Mouse (Mus musculus) cerebellum, adult 18-20 months (tissue): ENCODE data around the gene Trp53bp2.

Source experiments
- DNase-seq, 2 experiments: peaks; one replicate each; pipeline ENCODE4 v3.0.0; 2021

The Trp53bp2 gene

DNA sequence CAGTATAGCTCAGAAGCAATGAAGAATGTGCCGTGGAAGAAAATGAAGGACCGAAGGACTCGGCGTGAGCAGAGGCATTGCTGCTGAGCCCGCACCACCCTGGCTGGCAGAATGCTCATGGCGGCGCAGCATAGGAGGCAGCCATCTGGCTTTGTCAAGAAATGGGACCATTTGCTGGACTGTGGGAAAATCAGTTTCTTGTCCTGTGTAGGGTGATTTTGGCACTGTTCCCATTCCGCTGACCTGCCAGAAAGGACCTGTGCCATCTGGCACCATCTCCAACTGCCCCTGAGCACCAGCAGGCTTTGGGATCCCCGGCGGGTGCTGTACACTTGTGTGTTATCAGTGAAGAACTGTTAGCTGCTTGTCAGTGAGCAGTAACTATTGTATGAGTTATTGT is 52.8 kb downstream of the Trp53bp2 start:
- DNase-seq: peak; percentile 86 to 88

DNA sequence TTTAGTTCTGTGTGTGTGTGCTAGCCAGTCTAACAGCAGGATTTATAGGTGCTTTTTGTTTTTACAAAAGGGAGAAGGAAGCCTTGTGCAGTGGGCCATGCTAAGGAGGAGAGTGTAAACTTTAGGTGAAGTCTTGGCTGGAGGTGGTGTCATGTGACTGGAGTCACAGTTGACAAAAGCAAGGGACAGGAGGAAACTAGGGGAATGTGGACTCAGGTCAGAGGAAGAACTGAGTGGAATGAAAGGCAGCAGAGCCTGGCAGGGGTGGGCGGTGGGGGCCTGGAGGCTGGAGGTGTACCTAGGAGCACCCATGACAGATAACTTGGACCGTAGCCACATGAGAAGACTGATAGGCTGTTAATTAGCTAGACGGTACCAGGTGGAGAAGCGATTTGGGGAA is 56.3 kb downstream of the Trp53bp2 start:
- DNase-seq: no peak

DNA sequence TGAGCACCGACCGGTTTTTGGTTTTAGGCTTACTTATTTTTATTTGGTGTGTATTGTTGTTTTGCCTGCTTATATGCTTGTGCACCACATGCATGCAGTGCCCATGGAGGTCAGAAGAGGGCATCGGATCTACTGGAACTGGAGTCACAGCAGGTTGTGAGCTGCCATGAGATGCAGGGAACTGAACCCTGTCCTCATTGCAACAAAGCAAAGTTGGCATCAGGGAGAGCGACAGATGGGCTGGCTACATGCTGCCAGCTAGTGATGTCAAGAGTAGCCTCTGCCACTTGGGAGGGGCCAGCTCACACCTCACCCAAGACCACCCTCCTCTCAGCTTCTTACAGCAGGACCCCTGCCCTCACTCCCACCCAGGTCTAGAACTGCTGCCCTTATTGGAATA is 57.0 kb downstream of the Trp53bp2 start:
- peak in 1 of 2 experiments; percentile 22 for DNase-seq

DNA sequence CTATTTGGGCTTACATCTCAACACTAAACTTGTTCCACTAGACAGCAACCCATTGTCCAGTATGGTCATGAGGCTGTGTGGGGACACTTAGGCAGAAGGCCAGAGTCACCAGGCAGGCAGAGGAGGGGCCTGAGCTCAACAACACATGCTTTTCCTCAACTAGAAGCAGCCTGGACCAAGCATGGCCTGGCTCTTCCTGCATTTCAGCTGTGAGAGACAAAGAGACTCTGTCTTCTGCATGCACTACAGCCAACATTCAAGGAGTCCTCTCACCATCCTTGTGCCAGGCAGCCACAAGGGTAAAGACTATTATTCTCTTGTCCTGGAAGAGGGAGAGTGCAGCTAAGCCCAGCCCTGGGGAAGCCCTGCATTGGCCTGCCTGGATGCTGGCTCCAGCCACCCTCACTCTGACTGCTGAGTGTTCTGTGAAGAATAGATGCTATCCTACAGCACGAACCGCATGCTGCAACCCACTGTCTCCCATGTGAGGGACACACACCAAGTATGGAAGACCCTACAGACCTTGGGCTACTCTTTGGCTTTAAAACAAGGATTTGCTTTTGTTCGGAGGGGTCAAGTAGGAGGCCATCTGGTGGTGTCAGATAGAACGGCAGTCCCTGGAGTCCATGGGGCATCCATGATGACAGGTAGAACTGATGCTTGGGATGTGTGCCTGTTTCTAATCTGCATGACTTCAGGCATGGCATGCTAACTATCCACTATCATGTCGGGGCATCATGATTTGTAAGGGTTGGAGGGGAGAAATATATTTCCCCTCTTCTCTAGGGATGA is 66.2 kb downstream of the Trp53bp2 start:
- peak in 1 of 2 experiments; percentile 27 for DNase-seq

DNA sequence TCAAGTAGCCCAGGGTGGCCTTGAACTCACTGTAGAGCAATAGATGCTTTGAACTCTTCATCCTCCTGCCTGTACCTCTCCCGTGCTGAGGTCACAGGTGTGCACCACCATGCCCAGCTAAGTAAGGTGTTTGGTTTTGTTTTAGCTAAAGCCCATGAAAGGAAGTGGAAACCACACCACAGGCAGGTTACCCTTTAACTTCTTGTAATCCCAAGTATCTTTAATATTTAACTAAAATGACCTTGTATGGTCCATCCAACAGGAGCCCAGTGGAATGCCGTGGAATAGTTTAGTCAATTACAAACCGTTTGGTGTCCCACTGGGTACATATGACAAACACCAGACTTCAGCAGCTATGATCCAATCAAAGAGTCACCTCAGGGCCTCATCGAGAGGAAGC is 70.0 kb downstream of the Trp53bp2 start:
- no peak for DNase-seq

DNA sequence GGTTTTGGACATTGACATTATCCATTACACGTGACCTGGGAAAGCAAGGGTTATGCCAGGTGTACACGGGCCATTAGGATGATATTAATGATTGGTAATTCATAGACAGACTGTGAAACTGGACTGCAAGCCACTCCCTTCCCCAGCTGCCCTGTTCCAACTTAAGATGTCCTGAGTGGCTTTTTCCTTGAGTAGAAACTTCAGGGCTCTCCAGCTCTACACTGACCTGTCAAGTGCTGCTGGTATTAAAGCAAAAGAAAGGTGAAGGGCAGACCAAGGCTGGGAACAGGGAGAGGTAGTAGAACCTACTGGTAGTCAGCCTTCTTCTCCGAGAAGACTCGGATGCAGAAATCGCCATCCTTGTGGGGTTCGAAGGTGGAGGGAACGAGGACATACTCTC is 72.2 kb downstream of the Trp53bp2 start:
- DNase-seq: no peak

DNA sequence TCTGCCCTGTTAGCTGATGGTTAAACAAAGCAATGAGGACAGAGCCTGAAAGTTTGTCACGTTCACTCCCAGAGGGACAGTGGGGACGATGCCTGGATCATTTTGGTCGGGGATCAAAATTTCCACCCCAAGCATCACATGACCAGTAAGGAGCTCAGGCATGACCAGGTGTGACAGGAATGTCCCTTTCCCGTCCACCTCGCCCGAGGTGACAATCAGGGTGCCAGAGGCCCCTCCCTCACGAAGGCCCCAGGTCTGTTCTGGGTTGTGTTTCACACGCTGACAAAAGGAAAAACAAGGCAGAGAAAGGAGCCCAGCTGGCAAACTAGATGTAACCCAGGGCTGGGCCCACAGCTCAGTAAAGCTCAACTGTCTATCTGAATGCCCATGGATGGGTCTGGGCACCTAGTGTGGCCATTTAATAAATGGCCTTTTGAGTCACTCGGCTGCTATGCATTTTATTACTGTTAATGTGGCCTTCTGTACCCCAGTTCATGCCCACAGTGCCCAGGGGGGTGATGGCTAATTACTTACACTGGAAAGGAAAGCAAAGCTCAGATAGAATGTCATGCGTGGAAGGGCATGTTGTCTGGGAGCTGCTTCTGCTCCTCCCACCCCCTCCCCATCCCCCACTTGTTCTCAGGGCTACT is 72.8 kb downstream of the Trp53bp2 start:
- no peak for DNase-seq

DNA sequence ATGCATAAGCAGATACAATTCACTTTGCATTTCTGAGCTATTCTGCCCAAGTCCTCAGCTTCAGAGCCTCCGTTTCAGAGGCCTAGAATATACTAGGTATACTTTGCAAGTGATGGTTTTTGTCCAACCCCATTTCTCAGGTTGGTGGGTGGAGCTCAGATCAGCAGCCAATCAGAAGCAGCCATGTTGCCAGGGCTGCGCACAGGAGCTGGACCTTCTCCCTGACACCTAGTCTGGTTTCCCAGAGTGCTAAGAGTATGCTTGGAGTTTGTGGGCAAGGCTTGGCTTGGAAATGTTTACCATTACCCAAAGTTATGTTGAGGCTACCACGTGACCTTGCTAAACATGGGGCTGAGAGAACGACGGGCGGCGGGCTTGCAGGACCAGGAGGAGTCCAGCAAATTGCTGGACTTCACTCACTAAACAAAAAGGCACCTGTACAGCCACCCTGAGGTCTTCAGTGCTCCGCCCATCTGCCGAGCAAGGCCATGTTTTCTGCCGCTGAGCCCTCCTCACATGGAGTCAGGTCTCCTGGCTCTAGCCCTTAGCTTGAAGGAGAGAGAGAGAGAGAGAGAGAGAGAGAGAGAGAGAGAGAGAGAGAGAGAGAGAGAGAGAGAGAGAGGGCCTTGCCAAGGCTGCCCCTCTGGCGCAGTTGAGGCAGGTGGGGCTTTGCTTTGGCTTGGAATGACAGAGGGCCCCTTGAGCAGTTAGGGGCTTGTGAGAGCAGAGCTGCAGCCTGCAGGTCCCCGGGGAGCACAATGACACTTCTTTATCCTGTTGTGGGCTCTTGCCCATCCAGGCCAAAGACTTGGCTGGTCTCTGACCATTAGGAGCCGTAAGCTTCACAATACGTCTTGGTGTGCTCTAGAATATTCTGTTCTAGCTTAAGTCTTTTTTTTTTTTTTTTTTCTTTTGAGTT is 74.3 kb downstream of the Trp53bp2 start:
- no peak for DNase-seq

DNA sequence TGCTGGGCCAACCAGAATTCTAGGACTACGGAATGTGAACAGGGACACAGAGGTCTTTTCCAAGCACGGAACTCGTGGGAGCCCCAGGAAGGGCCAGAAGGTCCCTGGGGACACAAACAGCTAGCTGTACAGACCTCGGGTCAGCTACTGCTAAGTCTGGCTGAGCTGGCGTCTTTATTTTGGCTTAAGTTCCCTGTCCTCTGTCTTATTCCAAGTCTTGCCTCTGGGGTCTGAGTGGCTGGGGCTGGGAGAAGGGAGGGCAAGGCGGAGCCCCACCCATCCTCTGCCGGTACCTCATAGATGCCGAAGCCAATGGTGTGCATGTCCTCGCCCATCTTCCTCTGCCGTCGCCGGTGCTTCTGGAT is 74.9 kb downstream of the Trp53bp2 start:
- DNase-seq: no peak

DNA sequence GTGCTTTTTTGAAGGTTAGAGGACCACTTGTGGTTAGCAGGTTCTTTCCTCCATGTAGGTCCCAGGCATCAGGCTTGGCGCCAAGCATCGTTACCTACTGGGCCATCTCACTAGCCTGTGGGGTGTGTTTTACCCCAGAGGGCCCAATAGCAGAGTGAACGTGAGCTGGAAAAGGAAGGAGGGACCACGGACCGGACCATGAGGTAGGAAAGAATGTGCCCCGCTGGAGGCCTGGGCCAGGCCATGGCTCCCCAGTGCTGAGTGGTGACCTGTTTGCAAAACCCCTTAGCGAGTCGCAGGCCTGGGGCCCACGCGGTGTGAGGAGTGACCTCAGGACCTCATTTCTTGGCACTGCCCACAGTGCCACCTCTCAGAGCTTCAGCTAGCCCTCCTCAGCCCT is 79.5 kb downstream of the Trp53bp2 start:
- no peak for DNase-seq

DNA sequence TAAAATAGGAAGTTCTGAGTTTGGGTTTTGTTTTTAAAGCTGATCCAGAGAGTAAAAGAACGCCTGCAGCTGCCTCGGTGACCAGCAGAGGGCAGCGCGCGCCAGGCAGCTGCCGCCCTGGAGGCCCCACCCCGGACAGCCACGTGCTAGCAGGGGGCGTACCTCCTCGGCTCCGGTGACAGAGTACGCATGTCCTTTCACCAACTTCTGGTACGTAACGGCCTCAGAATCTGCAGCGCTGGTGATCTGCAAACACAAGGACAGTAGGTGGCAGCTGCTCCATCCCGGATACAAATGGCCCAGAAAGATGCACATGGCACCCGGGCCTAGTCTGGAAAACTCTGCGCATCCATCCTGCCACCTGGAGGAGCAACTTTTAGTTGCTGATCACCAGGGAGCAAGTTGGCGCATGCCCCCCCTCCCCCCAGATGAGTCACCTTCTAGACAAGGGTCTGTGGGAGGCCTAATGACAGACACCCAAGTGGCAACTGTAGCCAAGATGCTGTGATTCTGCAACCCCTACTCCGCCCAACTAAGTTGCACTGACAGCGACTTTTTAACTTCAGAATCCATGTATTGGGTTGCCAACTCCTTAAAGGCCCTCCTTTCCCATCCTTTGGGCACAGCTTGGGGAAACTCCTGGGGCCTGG is 81.0 kb downstream of the Trp53bp2 start:
- DNase-seq: peak; percentile 91 to 92

DNA sequence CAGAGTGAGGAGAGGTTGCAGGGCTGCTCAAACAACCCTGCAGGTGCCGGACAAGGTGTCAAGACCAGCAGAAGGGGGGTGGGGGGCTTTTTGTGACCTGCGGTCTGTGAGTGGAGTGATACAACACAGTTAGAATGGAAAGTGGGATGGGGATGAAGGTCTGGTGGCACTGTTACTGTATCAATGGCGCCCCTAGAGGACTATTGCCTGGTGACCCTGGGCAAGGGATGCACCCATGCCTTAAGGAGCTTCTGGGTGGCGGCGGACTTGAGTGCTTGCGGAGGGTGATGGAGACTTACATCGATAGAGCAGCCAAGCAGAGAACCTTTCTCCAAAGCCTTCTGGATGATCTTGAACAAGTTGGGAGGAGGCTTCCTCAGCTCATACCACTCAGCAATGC is 81.6 kb downstream of the Trp53bp2 start:
- no peak for DNase-seq

DNA sequence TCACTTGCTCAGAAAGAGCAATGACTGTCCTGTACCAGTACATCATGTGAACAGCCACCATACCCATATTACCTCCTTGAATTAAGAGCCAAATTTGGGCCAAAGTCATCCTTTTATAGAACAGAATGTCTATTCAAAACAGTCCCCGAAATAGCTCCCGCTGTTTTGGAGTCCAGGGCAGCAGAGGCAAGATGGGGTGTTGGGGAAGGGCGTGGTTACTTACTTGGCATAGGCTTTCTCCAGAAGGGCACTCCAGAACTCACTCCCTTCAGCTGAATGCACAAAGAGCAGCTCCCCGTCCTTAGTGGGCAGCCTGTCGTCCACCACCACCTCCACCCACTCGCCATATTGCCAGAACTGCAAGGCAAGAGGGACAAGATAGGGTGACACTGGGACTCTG is 82.9 kb downstream of the Trp53bp2 start:
- DNase-seq: no peak

DNA sequence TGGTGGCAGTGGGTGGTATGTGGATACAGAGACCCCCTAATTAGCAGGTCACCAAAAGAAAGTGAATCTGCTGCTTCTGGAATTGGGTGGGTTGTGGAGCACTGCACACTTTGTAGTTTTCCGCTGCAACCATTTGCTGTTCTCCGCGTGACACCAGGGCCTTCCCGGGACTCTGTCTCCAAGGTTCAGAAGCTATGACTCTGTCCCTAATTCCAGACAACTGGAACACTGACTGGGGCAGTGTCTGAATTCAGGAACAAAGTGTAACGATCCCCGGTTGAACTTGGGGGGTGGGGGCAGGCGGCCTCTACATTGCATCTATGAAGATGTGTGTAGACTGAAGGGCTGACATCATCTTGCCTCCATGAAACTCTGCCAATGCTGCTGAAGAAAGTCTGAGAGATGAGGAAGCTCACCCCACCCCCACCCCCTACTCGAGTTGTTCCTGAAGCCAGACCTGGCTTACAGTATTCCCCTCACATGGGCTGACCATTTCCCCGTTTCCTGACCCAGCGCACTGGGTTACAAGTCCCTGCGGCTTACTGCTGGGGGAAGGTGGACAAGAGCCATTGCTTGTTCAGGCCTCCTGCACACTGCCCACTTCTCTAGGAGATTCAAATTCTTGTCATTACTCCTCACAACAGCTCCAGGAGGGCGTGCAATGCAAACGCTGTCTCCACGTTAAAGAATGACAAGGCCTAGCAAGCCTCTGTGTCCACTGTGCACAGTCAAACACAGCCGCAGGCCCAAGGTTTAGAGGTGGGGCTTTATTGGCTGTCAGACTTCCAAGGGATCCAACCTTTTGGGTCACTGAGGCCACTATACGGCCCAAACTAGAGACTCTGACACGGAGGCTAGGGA is 85.5 kb downstream of the Trp53bp2 start:
- no peak for DNase-seq

DNA sequence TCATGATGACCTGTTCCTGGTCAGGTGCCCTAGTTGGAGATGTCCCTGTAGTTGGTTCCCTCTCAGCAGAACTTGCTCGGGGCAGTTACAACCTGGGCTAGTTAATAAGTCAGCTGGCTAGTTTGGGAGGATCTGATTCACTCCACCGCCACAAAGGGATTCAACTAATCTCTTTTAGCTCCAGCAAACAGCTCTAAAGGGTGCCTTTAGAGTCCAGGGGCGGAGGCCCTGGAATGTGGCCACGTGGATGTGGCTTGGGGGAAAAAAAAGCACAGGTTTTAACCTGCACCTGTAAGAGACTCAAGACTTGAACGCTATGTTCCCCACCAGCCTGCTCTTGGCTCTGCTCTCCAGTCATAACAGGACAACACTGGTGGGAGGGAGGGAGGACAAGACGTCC is 87.7 kb downstream of the Trp53bp2 start:
- DNase-seq: no peak

DNA sequence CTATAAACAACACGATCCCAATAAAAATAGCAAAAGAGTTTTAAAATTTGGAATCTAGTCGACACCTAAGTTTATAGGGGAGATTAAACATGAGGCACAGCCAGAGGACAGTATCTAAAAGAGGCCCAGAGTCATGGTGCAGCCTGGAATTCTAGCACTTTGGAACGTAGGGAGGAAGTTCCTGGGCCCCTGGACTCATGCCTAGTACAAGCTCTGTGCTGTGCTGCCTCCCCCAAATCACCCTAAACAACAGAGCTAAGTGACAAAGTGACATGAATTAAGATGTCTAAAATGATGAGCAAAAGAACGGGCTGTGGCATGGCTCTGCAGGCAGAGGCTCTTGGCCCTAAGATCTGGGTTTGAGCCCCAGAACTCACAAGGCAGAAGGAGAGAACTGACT is 88.8 kb downstream of the Trp53bp2 start:
- DNase-seq: no peak

DNA sequence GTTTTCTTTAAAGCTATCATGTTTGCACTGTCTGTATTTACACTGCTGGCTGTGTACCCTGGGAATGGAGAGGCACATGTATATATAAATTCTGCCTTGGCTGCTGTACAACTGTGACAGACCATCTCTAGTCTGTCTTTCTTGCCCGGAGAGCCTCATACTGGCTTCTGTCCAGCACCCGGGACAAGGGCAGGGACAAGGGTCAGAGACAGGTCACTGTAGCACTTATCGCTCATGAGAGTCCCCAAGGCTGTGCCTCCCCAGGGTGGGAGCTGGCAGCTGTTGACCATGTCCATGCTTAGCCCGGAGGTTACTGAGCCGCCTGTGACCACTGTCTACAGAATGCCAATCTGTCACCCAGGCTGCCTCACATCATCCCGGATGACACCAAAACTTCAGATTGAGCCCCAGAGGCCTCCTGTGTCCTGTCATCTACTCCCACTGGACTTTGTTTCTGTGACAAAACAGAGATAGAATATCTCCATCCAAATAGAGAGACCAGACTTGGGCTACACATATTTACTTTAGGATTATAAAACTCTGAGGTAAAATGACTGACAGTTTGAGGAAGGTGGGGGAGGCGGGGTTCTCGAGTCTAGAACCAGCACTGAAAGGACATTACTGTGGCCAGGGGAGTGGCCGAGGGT is 90.6 kb downstream of the Trp53bp2 start:
- DNase-seq: no peak

DNA sequence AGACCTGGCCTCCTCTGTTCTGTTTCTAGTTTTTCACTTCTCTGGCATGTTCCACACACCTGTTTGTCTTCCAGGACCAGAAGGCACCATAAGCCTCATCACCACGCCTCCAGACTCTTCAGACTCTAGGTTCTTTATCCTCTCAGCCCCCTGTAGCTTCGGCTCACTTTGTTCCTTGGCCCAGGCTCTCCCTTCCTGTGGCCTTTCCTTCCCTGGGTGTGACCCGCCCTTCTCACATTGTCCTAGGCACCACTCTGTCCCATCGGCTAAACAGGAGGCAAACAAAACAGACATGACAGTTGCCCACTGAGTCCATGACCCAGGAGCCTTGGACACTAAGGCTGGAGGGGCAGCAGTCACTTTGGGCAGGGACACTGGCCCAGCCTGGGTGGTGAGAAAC is 91.3 kb downstream of the Trp53bp2 start:
- no peak for DNase-seq

DNA sequence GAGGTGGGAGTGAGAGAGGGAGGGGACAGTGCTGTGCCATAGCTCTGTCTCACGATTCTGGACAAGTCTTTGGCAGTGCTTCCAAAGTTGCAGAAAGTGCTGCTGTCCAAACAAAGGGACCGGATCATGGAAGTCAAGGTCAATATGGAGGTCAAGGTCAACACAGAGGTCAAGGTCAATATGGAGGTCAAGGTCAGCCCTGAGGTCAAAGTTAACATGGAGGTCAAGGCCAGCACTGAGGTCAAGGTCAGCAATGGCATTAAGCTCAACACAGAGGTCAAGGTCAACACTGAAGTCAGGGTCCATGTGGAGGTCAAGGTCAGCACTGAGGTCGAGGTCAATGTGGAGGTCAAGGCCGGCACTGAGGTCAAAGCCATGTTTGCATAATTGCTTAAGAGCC is 91.9 kb downstream of the Trp53bp2 start:
- DNase-seq: no peak

DNA sequence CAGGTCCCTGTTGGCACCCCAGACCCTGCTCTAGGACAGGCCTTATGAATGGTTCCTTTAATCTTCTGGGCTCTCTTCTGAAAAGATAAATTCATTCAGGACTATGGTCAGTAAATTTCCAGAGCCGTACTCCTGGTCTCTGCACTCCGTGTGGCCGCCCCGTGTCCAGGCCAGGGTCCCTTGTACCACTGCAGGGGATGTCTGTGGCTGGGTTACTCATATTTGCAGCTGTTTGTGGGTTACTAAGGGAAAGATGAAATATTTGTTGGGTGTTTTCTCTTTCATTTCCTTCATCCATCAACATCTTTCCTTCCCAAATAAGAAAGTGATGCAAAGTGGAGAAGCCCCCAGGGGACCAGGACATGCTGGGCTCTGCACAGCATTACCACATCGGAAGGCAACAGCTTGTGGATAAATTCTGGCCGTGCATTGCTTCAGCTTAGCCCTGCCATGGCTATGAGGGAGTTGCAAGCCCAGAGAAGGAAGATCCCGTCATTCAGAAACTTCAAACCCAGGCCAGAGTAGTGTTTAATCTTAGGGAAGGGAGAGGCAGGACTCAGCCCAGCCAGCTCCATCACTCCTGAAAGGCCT is 92.9 kb downstream of the Trp53bp2 start:
- no peak for DNase-seq

DNA sequence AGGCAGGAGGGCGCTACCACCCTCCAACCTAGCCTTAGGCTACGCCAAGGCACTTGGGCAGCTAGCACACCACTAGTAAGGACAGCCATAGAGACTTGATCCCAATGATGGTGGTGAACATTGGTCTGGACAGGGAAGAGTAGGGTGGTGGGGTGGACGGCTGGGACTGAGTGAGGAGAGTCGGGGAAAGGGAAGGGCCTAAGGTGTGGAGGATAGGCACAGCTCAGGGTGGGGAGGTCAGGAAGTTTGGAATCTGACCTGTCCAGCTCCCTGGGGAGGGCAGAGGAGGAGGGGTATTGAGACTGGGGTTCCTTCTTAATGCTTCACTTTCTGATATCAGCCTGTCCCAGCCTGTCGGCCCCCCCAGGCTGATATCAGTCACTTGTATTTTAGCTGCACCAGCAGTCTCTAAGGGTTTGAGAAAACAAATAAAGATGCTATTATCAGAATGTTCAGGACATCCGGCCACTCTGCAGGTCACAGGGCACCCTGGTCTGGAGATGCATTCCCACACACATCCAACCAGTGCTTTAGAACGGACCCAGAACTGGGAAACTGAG is 93.6 kb downstream of the Trp53bp2 start:
- DNase-seq: no peak
